In genomic region chr1:42692221-42692620, GRCm38 (mm10) we compare ENCODE assay signal across 11 mouse cellular contexts. TPM values are rescaled to one million over a fixed set of nuclear protein-coding genes. Genes with fewer than 3 reads are reported as not detected.
A peak's percentile ranks its signal among the peaks of the same experiment; 100 is the strongest.
DNase-seq lines count a peak whose midpoint lies in the region; ATAC-seq and TF ChIP-seq lines count a peak whose summit lies in the region.
"Had no signal": no experiment of that assay in that cellular context is flagged by ENCODE, and none has a peak within 500 bp of the region (broad histone marks: within the 10 kb centered on the region; RNA-seq: fewer than 3 reads in every experiment).

No protein-coding gene starts in this region.

- intact Hi-C loops in heart, postnatal 36 days (cut with DNase I), result loop anchor here (10.0 kb wide), 2 partner anchors 163 to 447 kb away; partner anchors contain the start of gene Mrps9

- ATAC-seq in kidney, postnatal 0 days (replicated peaks; ENCODE audit: low FRiP score, low read depth), result no peak
- ATAC-seq in hindbrain, embryonic 16.5 days, result no peak
- ATAC-seq in neural tube, embryonic 14.5 days (ENCODE audit: low read depth), result no peak

- DNase-seq in kidney, postnatal 0 days (ENCODE audit: low spot score), result no peak
- no peak for DNase-seq in kidney, postnatal 36 days
- DNase-seq in forebrain, embryonic 10.5 days (ENCODE audit: extremely low spot score, low spot score), result peak; percentile 23
- no peak for DNase-seq in heart, postnatal 36 days
- no peak for DNase-seq in thymus, postnatal 0 days (ENCODE audit: low spot score)
- DNase-seq: adrenal gland, postnatal 36 days; cerebellum, adult 8-10 months had no signal

- 0 out of 2 replicates have a peak, but pooled peaks cover 3% of the 10 kb centered on the region for H3K4me1 ChIP-seq in kidney, postnatal 0 days (replicated peaks; ENCODE audit: insufficient read depth, low read length)
- H3K4me1 ChIP-seq in forebrain, embryonic 10.5 days, result peaks cover 72% of the 10 kb centered on the region
- no peaks in the 10 kb centered on the region; the same call in 1 of the 2 replicates for H3K4me1 ChIP-seq in hindbrain, embryonic 16.5 days (ENCODE audit: control insufficient read depth, insufficient read depth, low read depth, low read length)
- H3K4me1 ChIP-seq in neural tube, embryonic 14.5 days (ENCODE audit: control insufficient read depth, insufficient read depth, low read length), result peaks cover 14% of the 10 kb centered on the region; the same call in 1 of the 2 replicates

- H3K9me3 ChIP-seq in kidney, postnatal 0 days (replicated peaks; ENCODE audit: low read length), result no peaks in the 10 kb centered on the region
- no peaks in the 10 kb centered on the region for H3K9me3 ChIP-seq in forebrain, embryonic 10.5 days
- no peaks in the 10 kb centered on the region for H3K9me3 ChIP-seq in hindbrain, embryonic 16.5 days (ENCODE audit: control insufficient read depth, low read length)
- H3K9me3 ChIP-seq in neural tube, embryonic 14.5 days (ENCODE audit: control insufficient read depth, low read length), result no peaks in the 10 kb centered on the region

- no peak for TF ChIP-seq CTCF in kidney, postnatal 0 days (IDR thresholded peaks at IDR 0.05; ENCODE audit: low read depth)

- peaks cover 38% of the 10 kb centered on the region for H3K27me3 ChIP-seq in kidney, postnatal 0 days (ENCODE audit: insufficient read depth, low read length)
- peaks cover 89% of the 10 kb centered on the region for H3K27me3 ChIP-seq in forebrain, embryonic 10.5 days (ENCODE audit: poor library complexity, severe bottlenecking)
- H3K27me3 ChIP-seq in hindbrain, embryonic 16.5 days (replicated peaks; ENCODE audit: control insufficient read depth, insufficient read depth, low read length), result no peaks in the 10 kb centered on the region
- peaks cover 2% of the 10 kb centered on the region; the same call in 1 of the 2 replicates for H3K27me3 ChIP-seq in neural tube, embryonic 14.5 days (ENCODE audit: control insufficient read depth, insufficient read depth, low read length)

- H3K9ac ChIP-seq in kidney, postnatal 0 days (ENCODE audit: low read depth, low read length), result no peak overlapping the region
- H3K9ac ChIP-seq in hindbrain, embryonic 16.5 days (ENCODE audit: low read depth, low read length), result peak overlapping the region; percentile 53
- peak overlapping the region; percentile 54 for H3K9ac ChIP-seq in neural tube, embryonic 14.5 days (replicated peaks; ENCODE audit: low read depth, low read length)
- H3K9ac ChIP-seq: liver, embryonic 14.5 days had no signal

- H3K36me3 ChIP-seq in kidney, postnatal 0 days (ENCODE audit: insufficient read depth, low read length), result no peaks in the 10 kb centered on the region
- H3K36me3 ChIP-seq in forebrain, embryonic 10.5 days (replicated peaks), result peaks cover 4% of the 10 kb centered on the region
- H3K36me3 ChIP-seq in hindbrain, embryonic 16.5 days (ENCODE audit: control insufficient read depth, insufficient read depth, low read length), result no peaks in the 10 kb centered on the region
- H3K36me3 ChIP-seq in neural tube, embryonic 14.5 days (ENCODE audit: control insufficient read depth, insufficient read depth, low read length), result no peaks in the 10 kb centered on the region

- H3K27ac ChIP-seq in kidney, postnatal 0 days, result no peak overlapping the region
- H3K27ac ChIP-seq in forebrain, embryonic 10.5 days, result peak overlapping the region; percentile 99
- peak overlapping the region; percentile 97 for H3K27ac ChIP-seq in hindbrain, embryonic 16.5 days (ENCODE audit: low read depth, low read length)
- peak overlapping the region; percentile 97 for H3K27ac ChIP-seq in neural tube, embryonic 14.5 days (ENCODE audit: low read depth, low read length)
- H3K27ac ChIP-seq: liver, embryonic 14.5 days had no signal

- 16% methylated on average over 1 of the region's 1 CpGs for WGBS in kidney, postnatal 0 days
- 4% methylated on average over 1 of the region's 1 CpGs for WGBS in forebrain, embryonic 10.5 days
- 13% methylated on average over 1 of the region's 1 CpGs for WGBS in hindbrain, embryonic 16.5 days
- WGBS in neural tube, embryonic 14.5 days, result 0% methylated on average over 1 of the region's 1 CpGs

- no peak overlapping the region for H3K4me3 ChIP-seq in kidney, postnatal 0 days (replicated peaks; ENCODE audit: low read depth, low read length)
- peak overlapping the region; percentile 94 for H3K4me3 ChIP-seq in forebrain, embryonic 10.5 days
- H3K4me3 ChIP-seq in hindbrain, embryonic 16.5 days (ENCODE audit: low read length), result peak overlapping the region; percentile 54
- peak overlapping the region; percentile 78 for H3K4me3 ChIP-seq in neural tube, embryonic 14.5 days (ENCODE audit: low read depth, low read length)

- H3K4me2 ChIP-seq in kidney, postnatal 0 days (ENCODE audit: low read length), result peak overlapping the region; percentile 48; the same call in 1 of the 2 replicates
- H3K4me2 ChIP-seq in hindbrain, embryonic 16.5 days (ENCODE audit: low read length), result peak overlapping the region; percentile 71
- peak overlapping the region; percentile 95 for H3K4me2 ChIP-seq in neural tube, embryonic 14.5 days (ENCODE audit: low read depth, low read length)

RNA-seq across cellular contexts. Expression of gene Pou3f3, which starts 3.3 kb away (rescaled TPM):
- 12.4 and 13.2 TPM in 2 replicates for polyA plus RNA-seq in kidney, postnatal 0 days (2015; fragmentation: Nextera tagmentation; extraction: Ambion mirVana)
- 13.4 and 14.4 TPM in 2 replicates for polyA plus RNA-seq in forebrain, embryonic 10.5 days (2016; fragmentation: Nextera tagmentation; extraction: Ambion mirVana)
- 8.4 and 9.5 TPM in 2 replicates for polyA plus RNA-seq in hindbrain, embryonic 16.5 days (2015; fragmentation: Nextera tagmentation; extraction: Ambion mirVana)
- polyA plus RNA-seq in neural tube, embryonic 14.5 days (2014; fragmentation: Nextera tagmentation; extraction: Ambion mirVana), result 10.4 and 11.0 TPM in 2 replicates
- not detected for total RNA-seq in heart, postnatal 36 days (2021)
- 0.03 and 0.04 TPM in 2 replicates for polyA plus RNA-seq in thymus, postnatal 0 days (2015; fragmentation: Nextera tagmentation; extraction: Ambion mirVana)
- total RNA-seq: megakaryocyte, adult 5-6 weeks had no signal
